Mouse (Mus musculus) embryonic facial prominence, embryonic 14.5 days (tissue): ENCODE results near the gene Bach1. TPM values are rescaled to one million over a fixed set of nuclear protein-coding genes. Genes with fewer than 3 reads are reported as not detected.

ENCODE experiments used
- ATAC-seq: fragments of 200-750 bp; cut with Nextera tagmentation; 2 replicates; pipeline ENCODE4 v1.8.0; 2017; ENCODE audit warnings: low read depth, moderate number of reproducible peaks, moderate TSS enrichment
- DNase-seq: peaks from one replicate; pipeline ENCODE4 v3.0.0-alpha.2; 2015; ENCODE audit warnings: low spot score
- H3K27ac ChIP-seq: fragments of 300-500 bp; sonication (generic); replicated peaks from 2 replicates; pipeline ENCODE4 v1.5.1; 2014; ENCODE audit warnings: low read depth, mild to moderate bottlenecking, low read length, moderate library complexity
- H3K27me3 ChIP-seq: fragments of 300-500 bp; sonication (generic); replicated peaks from 2 replicates; pipeline ENCODE4 v1.6.1; 2014; ENCODE audit warnings: low read length; ENCODE audit not compliant: control insufficient read depth, insufficient read depth
- H3K36me3 ChIP-seq: fragments of 300-500 bp; sonication (generic); 2 replicates; pipeline ENCODE4 v1.6.1; 2014; ENCODE audit warnings: low read length, mixed read lengths; ENCODE audit not compliant: control insufficient read depth, insufficient read depth
- H3K4me1 ChIP-seq: fragments of 300-500 bp; sonication (generic); 2 replicates; pipeline ENCODE4 v1.6.1; 2014; ENCODE audit warnings: antibody characterized with exemption, low read length; ENCODE audit not compliant: control insufficient read depth, insufficient read depth
- H3K4me2 ChIP-seq: fragments of 300-500 bp; sonication (generic); 2 replicates; pipeline ENCODE4 v1.6.1; 2014; ENCODE audit warnings: low read depth, mild to moderate bottlenecking, low read length, moderate library complexity, mixed read lengths
- H3K4me3 ChIP-seq: fragments of 300-500 bp; sonication (generic); 2 replicates; pipeline ENCODE4 v1.5.1; 2014; ENCODE audit warnings: low read depth, mild to moderate bottlenecking, low read length
- H3K9ac ChIP-seq: fragments of 300-500 bp; sonication (generic); 2 replicates; pipeline ENCODE4 v1.6.1; 2014; ENCODE audit warnings: low read depth, mild to moderate bottlenecking, low read length, moderate library complexity, mixed read lengths
- H3K9me3 ChIP-seq: fragments of 300-500 bp; sonication (generic); 2 replicates; pipeline ENCODE4 v1.6.1; 2016; ENCODE audit warnings: low read length; ENCODE audit not compliant: control insufficient read depth
- WGBS: fragments of 180-500 bp; shearing (Covaris S2); extraction: QIAGEN DNeasy Blood & Tissue Kit; methylation state at CpG from one replicate; pipeline ENCODE4 v1.1.7; 2014; 5-methylcytosine and 5-hydroxymethylcytosine counted together
- polyA plus RNA-seq: library from polyadenylated mRNA; unstranded; fragments of >200 nt; fragmentation: Nextera tagmentation; extraction: Ambion mirVana; gene quantifications from 2 replicates; pipeline ENCODE4 v1.2.1, GENCODE M21; 2014

The Bach1 gene
- polyA plus RNA-seq, 1 experiment from 2014 or later, result 11.9 TPM

- no peaks in the 10 kb centered on the region; the same call in 1 of the 2 replicates for H3K4me1 ChIP-seq
- no peak overlapping the region for H3K4me2 ChIP-seq
- no peak overlapping the region for H3K4me3 ChIP-seq
- H3K27ac ChIP-seq, result no peak overlapping the region
- ATAC-seq (no peak), DNase-seq (no peak)
- peaks cover 45% of the 10 kb centered on the region for H3K36me3 ChIP-seq
- H3K9ac ChIP-seq, result no peak overlapping the region
- WGBS, result 87% methylated on average over 11 of the region's 11 CpGs
- H3K9me3 ChIP-seq, result no peaks in the 10 kb centered on the region
- H3K27me3 ChIP-seq, result no peaks in the 10 kb centered on the region
Measured at GRCm38 (mm10) chr16:87719071-87719470, 20.3 kb downstream of the Bach1 start.

- Histone ChIP-seq H3K9me3 (no peaks in the 10 kb centered on the region), H3K4me1 (no peaks in the 10 kb centered on the region; the same call in 1 of the 2 replicates), H3K4me2 (no peak overlapping the region), H3K4me3 (no peak overlapping the region), H3K27ac (no peak overlapping the region), H3K36me3 (peaks cover 45% of the 10 kb centered on the region), H3K27me3 (no peaks in the 10 kb centered on the region), H3K9ac (no peak overlapping the region)
- 91% methylated on average over 23 of the region's 23 CpGs for WGBS
- ATAC-seq, result no peak
- no peak for DNase-seq
Measured at GRCm38 (mm10) chr16:87719688-87720283, 21.0 kb downstream of the Bach1 start.

DNA sequence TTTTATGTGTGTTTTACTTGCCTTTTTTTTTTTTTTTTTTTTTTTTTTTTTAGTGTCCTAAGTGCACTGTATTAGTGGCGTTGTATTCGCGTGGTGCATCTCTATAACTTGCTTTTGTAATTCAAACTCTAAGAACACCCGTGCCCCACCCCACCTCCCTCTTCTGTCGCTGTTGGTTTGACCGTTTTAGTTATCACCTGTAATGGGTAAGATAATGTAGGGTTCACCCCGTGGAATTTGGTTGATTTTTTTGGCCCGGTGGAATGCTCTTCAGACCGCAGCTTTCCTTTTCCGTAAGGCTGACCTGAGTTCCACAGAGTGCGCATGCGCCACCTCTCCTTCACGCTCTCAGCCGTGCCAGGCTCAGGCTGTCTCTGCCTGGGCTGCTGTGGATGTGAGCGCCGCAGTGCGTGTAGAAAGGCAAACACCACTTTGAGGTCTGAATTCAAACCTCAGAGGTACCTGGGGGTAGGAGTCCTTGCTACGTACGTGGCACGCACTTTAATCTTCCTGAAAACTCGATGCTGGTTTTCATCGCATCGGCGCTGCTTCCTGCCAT is 22.2 kb downstream of the Bach1 start:
- peaks cover 56% of the 10 kb centered on the region for H3K36me3 ChIP-seq
- no peak overlapping the region for H3K4me3 ChIP-seq
- H3K4me2 ChIP-seq, result no peak overlapping the region
- DNase-seq (no peak), ATAC-seq (no peak)
- no peaks in the 10 kb centered on the region for H3K9me3 ChIP-seq
- H3K4me1 ChIP-seq, result no peaks in the 10 kb centered on the region; the same call in 1 of the 2 replicates
- H3K27me3 ChIP-seq, result no peaks in the 10 kb centered on the region
- H3K9ac ChIP-seq, result no peak overlapping the region
- H3K27ac ChIP-seq, result no peak overlapping the region
- 94% methylated on average over 24 of the region's 24 CpGs for WGBS

DNA sequence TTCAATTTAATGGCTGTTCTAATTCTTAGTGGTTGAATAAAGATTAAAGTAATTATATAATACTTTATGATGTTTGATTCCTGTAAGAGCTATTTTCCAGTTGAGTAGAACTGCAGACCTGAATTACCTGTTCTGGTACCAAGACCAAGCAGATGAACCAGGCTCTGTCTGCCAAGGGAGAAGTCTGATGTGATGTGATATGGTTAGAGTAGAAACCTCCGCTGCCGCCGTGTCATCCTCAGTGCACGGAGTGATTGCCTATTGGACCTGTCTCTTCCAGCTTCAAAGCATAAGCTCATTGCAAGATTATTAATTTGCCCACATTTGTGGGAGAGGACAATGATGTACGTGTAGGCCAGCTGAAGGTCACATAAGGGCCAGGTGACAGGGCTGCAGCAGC is 24.1 kb downstream of the Bach1 start:
- 94% methylated on average over 5 of the region's 5 CpGs for WGBS
- no peaks in the 10 kb centered on the region for H3K9me3 ChIP-seq

DNA sequence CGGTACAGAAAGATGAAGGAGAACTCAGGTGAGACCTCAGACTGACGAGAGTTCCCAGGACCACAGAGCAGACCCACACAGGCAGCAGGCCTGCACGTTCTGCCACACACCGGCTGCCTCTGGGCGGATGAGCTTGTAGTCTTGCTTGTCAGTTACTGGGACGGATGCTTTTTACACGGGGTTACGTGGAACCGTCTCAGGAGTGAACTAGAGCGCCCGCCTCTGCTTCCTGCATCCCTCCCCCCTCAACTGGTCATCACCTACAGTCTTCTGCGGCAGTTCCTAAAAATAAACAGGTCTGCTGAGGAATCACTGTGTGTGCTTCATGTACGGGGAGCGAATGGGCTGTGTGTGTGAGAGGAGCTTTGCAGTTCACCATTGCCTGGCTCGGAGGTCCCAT is 24.7 kb downstream of the Bach1 start:
- H3K36me3 ChIP-seq, result peaks cover 60% of the 10 kb centered on the region
- H3K4me3 ChIP-seq, result no peak overlapping the region
- H3K4me1 ChIP-seq, result no peaks in the 10 kb centered on the region
- WGBS, result 84% methylated on average over 15 of the region's 15 CpGs
- H3K9me3 ChIP-seq, result no peaks in the 10 kb centered on the region
- no peak overlapping the region for H3K27ac ChIP-seq
- no peaks in the 10 kb centered on the region for H3K27me3 ChIP-seq
- H3K9ac ChIP-seq, result no peak overlapping the region
- DNase-seq, result no peak
- no peak for ATAC-seq
- no peak overlapping the region for H3K4me2 ChIP-seq

More for the DNA sequence above, 24.1 kb downstream of the Bach1 start:
- H3K27me3 ChIP-seq, result no peaks in the 10 kb centered on the region
- no peak overlapping the region for H3K4me2 ChIP-seq
- no peak overlapping the region for H3K27ac ChIP-seq
- H3K9ac ChIP-seq, result no peak overlapping the region
- ATAC-seq, result no peak
- H3K4me3 ChIP-seq, result no peak overlapping the region
- H3K36me3 ChIP-seq, result peaks cover 56% of the 10 kb centered on the region
- DNase-seq, result no peak
- no peaks in the 10 kb centered on the region for H3K4me1 ChIP-seq

DNA sequence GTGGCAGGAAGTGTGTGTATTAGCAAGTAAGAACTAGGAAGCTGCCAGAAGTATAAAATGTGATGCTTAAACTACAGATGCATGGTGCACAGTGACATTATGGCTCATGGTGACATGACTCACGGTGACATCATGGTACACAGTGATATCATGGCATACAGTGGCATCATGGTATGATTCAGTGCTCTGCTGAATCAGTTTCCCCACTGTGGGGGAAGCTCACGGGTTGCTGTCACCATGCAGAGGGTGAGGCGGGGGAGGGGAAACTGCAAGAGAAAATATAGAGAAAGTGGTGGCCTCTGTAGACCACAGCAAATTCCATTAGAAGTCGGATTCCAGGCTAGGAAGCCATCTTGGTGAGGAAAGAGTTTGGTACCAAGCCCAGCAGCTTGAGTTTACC is 26.1 kb downstream of the Bach1 start:
- H3K4me3 ChIP-seq, result no peak overlapping the region
- no peak overlapping the region for H3K27ac ChIP-seq
- no peak for ATAC-seq
- no peak for DNase-seq
- H3K27me3 ChIP-seq, result no peaks in the 10 kb centered on the region
- H3K4me2 ChIP-seq, result no peak overlapping the region
- no peaks in the 10 kb centered on the region for H3K9me3 ChIP-seq
- H3K4me1 ChIP-seq, result no peaks in the 10 kb centered on the region
- peaks cover 67% of the 10 kb centered on the region for H3K36me3 ChIP-seq
- 82% methylated on average over 4 of the region's 4 CpGs for WGBS
- H3K9ac ChIP-seq, result no peak overlapping the region

GRCm38 (mm10) chr16:87725241-87725640 is 26.5 kb downstream of the Bach1 start:
- H3K36me3 ChIP-seq, result peaks cover 67% of the 10 kb centered on the region
- no peak overlapping the region for H3K9ac ChIP-seq
- DNase-seq (no peak), ATAC-seq (no peak)
- 90% methylated on average over 5 of the region's 5 CpGs for WGBS
- no peak overlapping the region for H3K27ac ChIP-seq
- no peaks in the 10 kb centered on the region for H3K4me1 ChIP-seq
- no peak overlapping the region for H3K4me3 ChIP-seq
- no peak overlapping the region for H3K4me2 ChIP-seq
- H3K27me3 ChIP-seq, result no peaks in the 10 kb centered on the region
- no peaks in the 10 kb centered on the region for H3K9me3 ChIP-seq

- no peak overlapping the region for H3K9ac ChIP-seq
- no peak overlapping the region for H3K27ac ChIP-seq
- H3K9me3 ChIP-seq, result no peaks in the 10 kb centered on the region
- no peak overlapping the region for H3K4me2 ChIP-seq
- DNase-seq (no peak), ATAC-seq (no peak)
- H3K27me3 ChIP-seq, result no peaks in the 10 kb centered on the region
- WGBS, result 88% methylated on average over 21 of the region's 21 CpGs
- no peaks in the 10 kb centered on the region for H3K4me1 ChIP-seq
- H3K4me3 ChIP-seq, result no peak overlapping the region
- H3K36me3 ChIP-seq, result peaks cover 67% of the 10 kb centered on the region
Measured at GRCm38 (mm10) chr16:87725963-87726362, 27.2 kb downstream of the Bach1 start.

DNA sequence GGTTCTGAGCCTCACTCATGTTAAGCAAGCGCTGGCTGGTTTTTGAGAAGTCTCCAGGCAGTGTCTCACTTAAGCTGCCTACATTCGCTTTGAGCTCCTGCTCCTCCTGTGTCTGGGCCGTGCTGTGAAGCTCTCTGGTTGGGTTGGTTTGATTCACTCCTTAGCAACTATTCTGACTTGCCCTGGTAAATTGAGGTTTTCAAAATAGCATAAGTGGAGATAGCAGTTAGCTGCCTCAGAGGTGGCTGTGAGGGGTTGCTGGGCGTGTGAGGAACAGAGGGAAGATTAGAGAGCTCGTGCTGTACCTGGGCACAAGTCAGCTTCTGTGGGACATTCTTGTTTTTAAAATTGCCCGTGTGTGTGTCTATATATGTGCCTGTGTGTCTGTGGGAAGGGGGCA is 27.6 kb downstream of the Bach1 start:
- peaks cover 65% of the 10 kb centered on the region for H3K36me3 ChIP-seq
- no peak overlapping the region for H3K27ac ChIP-seq

More for the DNA sequence above, 27.6 kb downstream of the Bach1 start:
- WGBS, result 84% methylated on average over 6 of the region's 6 CpGs
- Histone ChIP-seq H3K9ac (no peak overlapping the region), H3K4me3 (no peak overlapping the region), H3K4me2 (no peak overlapping the region), H3K4me1 (no peaks in the 10 kb centered on the region), H3K9me3 (no peaks in the 10 kb centered on the region), H3K27me3 (no peaks in the 10 kb centered on the region)
- peak; percentile 20 for DNase-seq
- no peak for ATAC-seq
